Mouse (Mus musculus): ENCODE measurements at regions not wholly inside any gene's neighbourhood (a gene's known extent, or its start where the extent isn't known, plus 50 kb on each side); places are given as distances from the start of the nearest gene placed in this dataset.

DNA sequence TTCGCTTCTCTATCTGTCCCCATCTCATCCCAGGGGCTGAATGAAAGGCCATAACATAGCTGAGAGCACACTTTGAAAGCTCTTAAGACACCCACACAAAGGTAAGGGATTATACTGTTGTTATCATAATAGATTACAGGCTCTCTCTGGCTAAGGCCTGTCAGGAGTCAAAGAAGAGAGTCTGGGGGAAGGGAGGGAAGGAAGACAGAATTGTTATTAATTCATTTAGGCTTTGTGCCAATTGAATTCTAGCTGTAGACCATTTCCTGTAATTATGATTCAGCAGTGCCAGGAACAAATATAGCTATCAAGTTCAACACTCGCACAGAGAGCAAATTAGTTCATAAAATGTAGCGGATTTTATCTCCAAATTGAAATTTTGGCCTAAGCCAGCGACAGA is 369.3 kb upstream of the Gm10306 start:
- no peak for DNase-seq (ENCODE audit: low spot score)

DNA sequence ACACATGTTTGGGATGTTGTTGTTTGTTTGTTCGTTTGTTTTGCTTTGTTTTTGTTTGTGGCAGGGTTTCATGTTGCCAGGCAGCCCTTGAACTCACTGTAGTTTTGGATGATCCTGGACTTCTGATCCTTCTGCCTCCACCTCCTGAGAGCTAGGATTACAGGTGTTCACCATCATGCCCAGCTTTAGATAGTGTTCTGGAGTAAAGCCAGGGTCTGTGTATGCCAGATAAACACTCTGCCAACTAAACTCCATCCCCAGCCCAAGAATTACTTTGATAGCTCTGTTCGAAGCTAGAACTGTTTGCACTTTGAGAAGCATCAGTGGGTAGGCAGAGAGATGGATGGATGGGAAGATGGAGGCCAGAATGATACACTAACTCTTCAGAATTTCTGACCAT is 368.0 kb upstream of the Gm10306 start:
- DNase-seq (ENCODE audit: low spot score): no peak

DNA sequence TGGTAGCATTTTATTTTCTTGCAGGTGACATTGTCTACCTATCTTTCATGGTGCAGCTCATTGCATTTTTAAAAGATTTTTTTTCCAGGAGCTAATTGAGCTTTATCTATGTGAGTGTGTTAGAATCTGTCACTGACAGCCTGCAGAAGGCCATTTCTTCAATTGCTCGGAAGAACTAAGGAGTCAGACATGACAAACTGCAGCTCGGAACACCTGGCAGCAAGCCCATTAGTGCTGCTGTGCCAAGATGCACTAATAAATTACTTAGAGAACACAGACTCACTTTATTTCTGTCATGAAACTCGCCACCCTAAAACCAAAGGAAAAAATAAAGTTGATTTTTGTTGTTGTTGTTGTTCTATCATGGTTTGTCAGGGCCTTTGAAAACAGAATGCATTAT is 367.5 kb upstream of the Gm10306 start:
- DNase-seq (ENCODE audit: low spot score): peak; percentile 12

DNA sequence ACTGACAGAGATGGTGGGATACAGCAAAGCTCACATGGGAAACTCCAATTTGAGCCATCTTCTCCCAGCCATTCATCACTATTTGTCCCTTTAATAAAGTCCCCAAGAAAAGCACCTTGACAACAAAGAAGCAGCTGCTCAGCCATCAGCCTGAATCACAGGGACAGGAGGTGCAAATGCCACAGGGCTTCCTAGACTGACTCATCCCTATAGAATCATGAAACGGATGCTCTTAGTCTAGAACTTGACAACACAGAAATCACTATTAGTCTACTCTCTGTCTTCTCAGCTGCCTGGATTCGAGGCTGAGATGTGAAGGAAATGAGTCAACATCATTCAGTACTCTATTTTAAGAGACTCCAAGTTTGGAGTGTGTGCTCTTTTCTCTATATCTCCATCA is 365.4 kb upstream of the Gm10306 start:
- DNase-seq (ENCODE audit: low spot score): no peak

DNA sequence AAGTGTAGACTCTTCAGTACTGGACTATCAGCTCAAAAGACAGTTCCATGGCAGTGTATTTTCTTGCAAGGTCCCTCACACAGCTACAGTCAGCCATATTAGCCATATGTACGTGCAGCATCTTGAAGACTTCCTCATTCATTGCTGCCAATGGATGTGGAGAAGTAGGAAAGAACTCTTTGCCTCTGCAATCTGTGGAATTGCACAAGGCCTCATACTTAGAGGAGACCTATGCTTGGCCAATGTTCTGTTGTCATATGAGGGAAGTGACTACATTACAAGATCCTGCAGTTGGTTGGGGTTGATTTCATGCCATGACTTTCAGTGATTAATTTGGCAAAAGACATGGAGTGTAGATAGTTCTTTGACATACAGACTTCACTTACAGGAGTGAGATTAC is 340.1 kb upstream of the Gm10306 start:
- DNase-seq (ENCODE audit: low spot score): no peak

DNA sequence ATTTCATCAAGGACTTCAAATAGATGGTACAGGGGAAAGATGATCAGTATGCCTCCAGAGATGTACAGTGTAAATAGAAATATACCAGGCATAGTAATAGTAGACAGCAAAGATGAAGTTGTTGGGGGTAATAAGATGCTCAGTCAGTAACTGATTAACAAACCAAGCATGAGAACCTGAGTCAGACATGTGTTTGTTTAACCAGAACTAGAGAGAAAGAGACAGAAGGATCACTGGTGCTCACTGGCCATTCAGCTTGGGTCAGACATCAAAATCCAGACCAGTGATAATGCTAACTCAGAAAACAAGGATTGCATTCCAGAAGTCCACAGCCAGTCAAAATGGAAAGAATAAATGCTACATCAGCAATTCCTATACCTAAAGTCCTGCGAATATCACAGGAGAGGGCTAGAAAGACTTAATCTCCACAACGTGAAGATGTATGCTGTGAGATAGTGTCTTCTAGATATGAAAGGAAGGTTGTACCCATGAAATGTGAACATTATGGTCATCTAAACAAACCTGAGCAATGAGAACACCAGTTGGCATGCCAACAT is 320.6 kb upstream of the Gm10306 start:
- no peak for DNase-seq (ENCODE audit: low spot score)

DNA sequence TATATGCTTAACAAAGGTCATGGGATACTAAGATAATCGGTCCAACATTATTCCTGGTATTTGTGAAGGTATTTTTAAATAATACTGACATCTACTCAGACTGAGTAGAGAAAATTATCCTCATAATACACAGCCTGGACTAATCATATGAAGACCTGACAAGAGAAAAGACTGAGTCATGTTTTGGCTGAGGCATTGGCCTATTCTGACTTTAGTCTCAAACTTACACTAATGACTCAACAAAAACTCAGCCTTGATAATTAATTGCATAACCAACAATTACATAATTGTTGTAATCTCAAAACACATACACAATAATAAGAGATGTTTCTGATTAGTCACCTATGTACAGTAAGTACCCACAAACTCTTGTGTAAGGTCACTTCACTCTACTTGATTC is 300.3 kb upstream of the Gm10306 start:
- DNase-seq (ENCODE audit: low spot score): no peak

DNA sequence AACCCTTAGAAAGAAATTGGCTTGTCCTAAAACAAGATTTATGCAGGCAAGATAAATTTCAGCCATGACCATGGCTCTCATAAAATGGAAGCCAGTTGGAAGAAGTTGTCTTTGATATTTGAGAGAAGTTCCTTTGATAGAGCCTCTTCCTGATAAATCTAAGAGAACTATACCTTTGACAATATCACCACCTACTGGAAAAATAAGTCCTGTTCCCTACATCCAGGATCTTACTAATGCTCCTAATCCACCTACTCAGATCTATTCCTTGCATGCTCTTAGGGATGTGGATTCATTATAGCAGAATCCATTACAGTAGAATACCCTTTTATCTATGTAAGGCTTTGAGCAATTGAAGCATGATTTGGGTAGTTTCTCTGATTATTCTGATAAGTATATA is 295.2 kb upstream of the Gm10306 start:
- no peak for DNase-seq (ENCODE audit: low spot score)

DNA sequence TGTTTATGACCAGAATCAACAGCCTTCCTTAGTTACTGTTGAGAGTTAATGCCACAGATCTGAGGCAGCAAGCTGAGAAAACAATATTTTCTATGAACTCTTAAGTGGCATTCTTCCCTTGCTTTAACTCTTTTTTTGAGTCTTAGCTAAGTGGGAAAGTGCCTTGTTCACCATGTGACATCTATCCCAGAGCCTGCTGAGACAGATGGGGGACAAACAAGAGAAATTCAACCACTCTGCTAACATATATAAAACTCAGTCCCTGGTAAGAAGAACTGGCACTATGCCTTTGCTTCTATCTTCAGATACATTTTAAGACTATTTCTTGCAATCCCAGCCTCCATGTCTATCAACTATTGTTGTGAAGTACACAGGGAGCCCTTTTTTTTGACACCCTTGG is 274.6 kb upstream of the Gm10306 start:
- no peak for DNase-seq (ENCODE audit: low spot score)

DNA sequence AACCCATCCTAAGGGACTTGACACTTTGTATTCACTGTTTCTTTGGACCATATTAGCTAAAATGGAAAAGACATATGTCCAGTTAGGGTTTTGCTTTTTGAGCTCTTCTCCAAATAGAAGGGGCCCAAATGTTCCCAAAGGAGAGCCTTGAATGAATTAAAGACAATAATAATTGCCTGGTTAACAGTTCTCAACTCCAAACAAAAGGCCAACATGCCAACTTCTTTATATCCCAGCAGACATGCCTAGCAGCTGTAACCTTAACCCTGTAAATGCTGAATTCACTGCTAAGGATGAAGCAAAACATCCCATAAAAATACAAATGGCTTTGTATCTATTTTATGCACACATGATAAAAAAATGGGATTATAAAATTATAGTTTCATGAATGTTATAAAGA is 264.2 kb upstream of the Gm10306 start:
- no peak for DNase-seq (ENCODE audit: low spot score)

DNA sequence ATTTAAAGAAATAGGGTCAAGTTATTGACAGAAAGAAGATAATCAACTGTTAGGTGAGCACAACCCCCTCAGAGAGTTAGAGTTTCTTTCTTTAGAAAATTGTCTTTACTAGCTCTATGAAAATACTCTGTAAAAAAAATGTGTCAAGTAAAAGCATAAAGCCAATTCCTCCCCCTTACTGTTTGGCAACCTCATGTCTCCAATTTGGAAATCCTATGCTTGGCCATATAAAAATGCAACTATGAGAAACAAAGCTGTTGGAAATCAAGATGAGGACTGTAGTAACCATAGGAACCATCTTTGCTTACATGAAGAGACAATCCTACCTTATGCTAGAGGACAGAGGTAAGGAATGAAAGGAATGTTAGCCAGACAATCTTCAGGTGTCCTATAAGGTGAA is 239.0 kb upstream of the Gm10306 start:
- no peak for DNase-seq (ENCODE audit: low spot score)

DNA sequence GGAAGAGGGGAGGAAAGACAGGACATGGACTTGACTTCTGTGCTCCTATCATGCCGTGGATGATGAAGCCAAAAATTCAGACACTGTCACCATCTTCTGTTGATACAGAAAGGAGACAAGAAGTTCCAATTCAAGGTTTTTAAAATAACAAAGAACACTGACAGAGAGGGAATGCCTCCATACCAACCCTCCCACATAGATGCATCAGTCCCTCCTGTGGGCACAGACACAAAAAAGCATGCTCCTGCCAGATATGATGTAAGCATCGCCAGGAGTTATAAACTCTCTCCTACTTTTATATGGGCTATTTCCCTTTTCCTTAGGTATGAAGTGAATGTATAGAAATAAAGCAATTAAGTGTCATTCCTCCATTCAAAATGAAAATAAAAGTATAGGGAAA is 229.6 kb upstream of the Gm10306 start:
- DNase-seq (ENCODE audit: low spot score): no peak

DNA sequence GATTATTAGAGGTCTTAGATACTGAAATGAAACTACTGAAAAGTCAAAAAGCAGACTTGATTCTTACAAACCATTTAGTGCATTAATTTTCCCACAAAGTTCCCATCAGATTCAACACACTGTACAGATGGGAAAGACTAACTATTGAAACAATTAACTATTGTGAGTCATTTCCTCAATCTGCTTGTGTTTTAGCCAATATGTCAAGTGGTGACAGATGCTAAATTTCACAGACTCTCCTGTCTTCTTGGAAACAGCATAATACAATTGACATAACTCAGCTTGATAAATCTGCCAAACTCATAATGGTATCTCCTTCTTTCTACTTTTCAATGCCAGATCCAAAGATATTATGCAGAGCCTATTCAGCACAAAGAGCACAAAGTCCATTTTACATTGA is 213.0 kb upstream of the Gm10306 start:
- peak; percentile 23 for DNase-seq (ENCODE audit: low spot score)

DNA sequence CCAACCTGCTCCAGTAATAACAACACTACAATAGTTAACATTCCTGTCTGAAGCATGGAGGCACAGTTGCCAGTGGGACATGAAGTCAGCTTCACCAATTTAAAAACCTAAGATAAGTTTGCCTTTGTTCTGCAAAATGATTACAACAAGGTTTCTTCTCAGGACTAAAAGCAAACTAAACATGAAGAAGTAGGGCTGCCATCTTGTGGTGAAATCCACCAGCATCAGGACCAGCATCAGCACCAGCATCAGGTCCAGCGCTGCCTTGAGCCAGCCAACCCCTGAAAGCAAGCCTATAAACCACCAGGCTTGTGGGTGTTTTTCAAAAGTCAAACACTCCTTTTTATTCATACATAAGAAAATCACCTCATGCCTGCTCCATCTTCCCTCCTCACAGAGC is 207.1 kb upstream of the Gm10306 start:
- DNase-seq (ENCODE audit: low spot score): peak; percentile 21

DNA sequence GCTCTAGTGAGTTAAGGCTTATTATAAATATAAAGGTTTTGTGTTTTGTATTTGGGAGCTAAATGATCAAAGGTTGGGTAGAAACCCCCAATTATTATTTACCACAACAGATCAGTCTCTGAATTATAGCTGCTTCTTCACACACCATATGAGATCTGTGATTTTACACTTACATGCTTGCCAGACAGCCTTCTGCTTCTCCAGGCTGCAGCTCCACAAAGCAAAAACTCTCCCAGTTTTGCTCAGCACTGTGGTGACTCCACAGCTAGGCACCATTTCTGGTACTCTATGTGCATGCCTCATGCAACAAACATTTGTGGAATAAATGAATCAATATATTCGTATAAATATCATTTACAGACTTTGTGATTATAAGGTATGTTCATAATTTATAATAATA is 199.4 kb upstream of the Gm10306 start:
- no peak for DNase-seq (ENCODE audit: low spot score)

DNA sequence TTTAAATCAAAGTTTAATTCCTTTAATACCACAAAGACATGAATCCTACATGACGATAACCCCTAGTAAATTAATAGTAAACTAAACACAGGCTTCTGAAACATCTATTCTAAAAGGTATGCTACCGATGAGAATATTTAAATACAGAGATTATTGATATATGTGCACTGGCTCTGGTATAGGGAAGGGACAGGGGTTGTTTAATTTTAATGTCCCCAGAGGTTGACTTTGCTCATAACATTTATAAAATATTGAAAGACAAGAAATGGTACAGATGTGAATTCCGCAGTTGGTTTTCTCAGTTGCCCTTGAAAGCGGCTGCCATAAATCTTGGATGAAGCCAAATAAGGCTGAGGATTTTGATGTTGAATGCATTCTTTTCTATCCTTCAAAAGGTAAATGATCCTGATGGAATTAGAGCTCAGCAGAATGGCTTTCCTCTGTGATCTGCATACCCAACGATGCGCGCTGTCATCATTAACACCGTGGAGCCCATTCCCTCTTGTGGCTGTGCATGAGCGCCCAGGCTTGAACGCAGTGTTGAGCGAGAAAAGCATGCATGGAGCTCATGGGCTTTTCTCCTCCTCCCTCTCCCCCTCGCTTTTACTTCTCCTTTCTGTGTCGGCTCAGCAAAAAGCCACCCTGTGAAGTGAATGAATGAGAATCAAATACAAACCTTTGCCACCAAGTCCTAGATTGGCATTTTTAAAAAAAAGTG is 195.4 kb upstream of the Gm10306 start:
- no peak for DNase-seq (ENCODE audit: low spot score)

DNA sequence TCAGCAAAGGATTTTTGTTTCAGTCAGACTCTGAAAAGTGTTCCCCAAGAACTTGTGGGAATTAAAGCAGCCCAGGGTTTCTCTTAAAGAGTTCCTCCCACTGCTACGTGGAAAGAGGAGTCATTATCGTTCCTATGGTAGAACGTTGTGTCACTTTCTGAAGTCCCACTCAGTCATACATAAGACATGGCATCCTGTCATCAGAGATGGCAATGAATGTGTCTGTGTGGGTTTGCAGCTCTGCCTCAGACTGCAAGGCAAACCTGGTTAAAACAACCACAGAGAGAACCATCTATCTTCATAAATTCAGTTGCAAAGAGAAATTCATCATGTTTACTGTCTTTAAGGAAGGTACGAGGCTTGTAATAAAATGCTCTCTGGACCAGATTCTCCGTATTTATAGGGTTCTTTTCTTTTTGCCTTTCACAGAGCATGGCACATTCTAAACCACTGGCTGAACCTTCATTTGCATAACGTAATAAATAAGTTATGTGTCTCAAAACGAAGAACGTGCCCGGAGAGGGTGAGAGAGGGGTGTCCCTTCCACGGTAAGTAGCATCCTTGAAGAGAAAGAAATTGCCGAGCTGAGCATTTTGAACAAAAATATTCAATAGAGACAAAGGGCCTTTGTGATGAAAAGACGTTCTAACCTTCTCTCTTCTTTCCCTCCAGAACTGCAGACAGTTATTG is 194.7 kb upstream of the Gm10306 start:
- no peak for DNase-seq (ENCODE audit: low spot score)

DNA sequence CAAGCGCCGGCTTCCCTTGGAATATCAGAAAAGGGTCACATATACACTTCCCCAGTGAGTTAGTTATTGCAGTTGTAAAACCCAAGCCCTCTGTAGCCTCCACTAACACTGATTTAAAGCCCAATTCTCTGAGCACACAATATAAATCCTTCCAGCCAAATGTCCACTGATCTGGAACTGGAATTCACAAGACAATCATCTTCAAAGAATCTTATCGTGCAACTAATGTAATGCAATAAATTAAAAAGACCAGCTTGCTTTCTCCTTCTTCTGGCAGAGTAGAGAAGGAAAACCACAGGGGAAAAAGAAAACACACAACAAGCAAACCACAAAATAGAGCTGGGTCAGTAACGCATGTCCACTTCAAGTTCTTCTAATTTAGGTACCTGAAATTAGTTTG is 191.0 kb upstream of the Gm10306 start:
- DNase-seq (ENCODE audit: low spot score): no peak

DNA sequence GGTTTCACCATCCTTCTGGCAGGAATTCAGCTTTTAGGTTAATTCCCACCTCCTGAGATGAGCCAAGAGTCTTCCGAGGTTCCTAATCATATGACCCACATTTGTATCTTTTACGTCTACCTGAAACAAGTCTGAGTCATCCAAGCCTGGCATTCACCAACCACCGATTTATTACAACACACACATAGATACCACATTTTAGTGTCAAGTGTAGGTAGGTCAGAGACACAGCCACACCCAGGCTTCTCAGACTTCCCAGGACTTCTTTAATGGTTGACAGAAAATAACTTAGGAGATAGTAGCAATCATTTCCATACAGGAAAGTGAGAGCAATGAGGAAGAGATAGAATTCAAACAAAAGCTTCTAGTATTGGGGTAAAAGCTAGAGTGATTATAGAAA is 189.2 kb upstream of the Gm10306 start:
- DNase-seq (ENCODE audit: low spot score): no peak

DNA sequence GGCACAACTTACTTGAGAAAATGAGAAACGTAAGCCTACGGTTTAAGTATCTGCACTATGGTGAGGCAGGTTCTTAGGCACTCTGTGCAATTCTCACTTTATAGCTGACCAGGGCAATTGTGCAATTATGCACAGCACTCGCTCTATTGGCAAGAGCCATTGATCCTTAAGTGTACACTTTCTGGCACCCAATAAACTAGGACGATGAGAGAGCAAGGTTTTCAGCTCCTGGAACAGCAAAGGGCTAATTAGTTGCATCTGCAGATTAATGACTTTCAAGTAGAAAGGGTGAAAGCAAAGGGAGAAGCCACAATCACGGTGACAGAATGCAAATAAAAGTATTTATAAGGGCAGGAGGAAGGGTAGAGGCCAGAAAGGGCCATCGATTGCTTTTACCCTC is 185.4 kb upstream of the Gm10306 start:
- DNase-seq (ENCODE audit: low spot score): no peak

DNA sequence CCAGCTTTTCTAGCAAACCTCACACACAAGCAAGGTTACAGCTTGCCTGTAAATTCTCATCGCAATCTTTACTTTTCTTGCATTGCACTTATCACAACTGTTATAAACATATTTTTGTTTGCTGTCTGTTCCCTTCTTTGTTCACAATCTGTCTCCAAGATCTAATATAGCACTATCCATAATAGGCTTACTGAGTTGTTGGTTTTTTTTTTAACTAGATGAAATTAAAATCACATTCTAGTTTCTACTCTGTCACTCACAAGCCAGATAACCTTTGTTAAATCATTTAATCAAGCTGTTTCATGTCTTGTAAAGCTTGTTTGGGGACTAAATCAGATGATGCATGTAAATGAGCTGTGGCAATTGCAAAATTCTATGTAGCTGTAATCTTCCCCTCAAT is 180.1 kb upstream of the Gm10306 start:
- DNase-seq (ENCODE audit: low spot score): no peak

DNA sequence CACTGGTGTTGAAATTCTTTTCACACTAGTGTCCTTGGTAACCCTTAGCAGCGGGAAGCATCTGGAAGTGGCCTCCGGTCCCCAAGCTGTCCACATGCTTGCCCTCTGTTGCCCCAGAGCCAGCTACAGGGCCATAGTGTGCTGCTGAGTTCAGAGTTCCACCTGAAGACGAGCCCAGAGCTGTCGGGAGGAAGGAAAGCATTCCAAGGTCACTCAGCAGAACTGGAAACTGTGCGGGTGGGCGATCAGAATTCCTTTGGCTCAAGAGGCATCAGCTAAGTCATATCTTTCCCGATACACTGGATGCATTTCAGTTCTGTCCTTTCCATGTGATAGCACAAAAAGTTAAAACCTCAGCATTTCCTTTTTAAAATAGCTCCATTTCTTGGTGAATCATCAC is 170.6 kb upstream of the Gm10306 start:
- DNase-seq (ENCODE audit: low spot score): no peak

DNA sequence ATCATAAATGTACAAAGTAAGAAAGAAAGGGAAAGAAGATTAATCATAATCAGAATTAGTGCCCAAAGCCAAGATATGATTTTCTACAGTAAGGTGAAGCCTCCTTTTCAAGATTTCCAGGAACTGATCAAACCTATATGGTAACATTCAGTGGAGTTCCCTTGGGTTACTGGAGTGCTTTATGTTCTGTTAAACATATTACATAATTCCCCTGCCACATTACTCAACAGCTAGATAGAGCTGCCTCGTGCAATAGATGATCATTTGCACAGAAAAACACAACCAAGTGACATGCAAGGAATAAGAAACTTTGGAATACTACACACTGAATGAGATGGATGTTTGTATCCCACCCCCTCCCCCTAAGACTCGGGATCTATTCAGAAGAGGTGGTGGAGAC is 168.0 kb upstream of the Gm10306 start:
- no peak for DNase-seq (ENCODE audit: low spot score)

DNA sequence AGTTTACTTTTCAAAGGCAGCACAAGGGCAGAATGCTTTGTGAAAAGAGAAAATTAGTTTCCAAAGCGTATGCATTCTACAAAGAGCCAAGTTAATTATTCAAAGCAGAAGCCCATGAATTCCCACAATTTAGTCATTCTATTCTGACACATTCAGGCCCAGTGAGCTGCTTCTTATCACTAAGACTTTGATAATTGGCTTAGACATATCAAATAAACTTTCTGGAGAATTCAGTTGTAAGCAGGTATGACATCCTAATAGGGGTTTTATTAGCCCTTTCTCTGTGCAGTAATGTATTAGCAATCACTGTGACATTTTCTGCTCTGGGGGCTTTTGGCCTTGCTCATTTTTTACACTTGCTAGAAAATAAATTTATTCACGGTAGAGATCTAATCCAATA is 161.9 kb upstream of the Gm10306 start:
- no peak for DNase-seq (ENCODE audit: low spot score)

Measured in layer of hippocampus, adult 11-12 months (tissue).